Mouse (Mus musculus) thymus, adult 2 months (tissue): ENCODE data around the gene Usf3.

Source experiments
- CTCF ChIP-seq: fragments of 200-500 bp; IDR thresholded peaks from 2 replicates; pipeline ENCODE4 v1.5.1; 2012; ENCODE audit warnings: mild to moderate bottlenecking, control low read depth, low read length, moderate library complexity, borderline replicate concordance; ENCODE audit not compliant: control insufficient read depth, poor library complexity, insufficient read depth; ENCODE audit errors: extremely low read depth
- POLR2A ChIP-seq: fragments of 200-500 bp; IDR thresholded peaks from 2 replicates; pipeline ENCODE4 v1.6.1; 2012; ENCODE audit warnings: mild to moderate bottlenecking, low read length, control low read depth, moderate library complexity; ENCODE audit not compliant: control insufficient read depth, poor library complexity, insufficient read depth; ENCODE audit errors: extremely low read depth

GRCm38 (mm10) chr16:44184769-44185168 lies 11.7 kb downstream of the Usf3 start:
- TF ChIP-seq CTCF, result no peak
- no peak for TF ChIP-seq POLR2A
